Mouse (Mus musculus) T-cell, adult 2 months (primary cell): ENCODE data around the gene Msh5.

Source experiments
- DNase-seq: peaks from one replicate; pipeline ENCODE4 v3.0.0; 2022; ENCODE audit warnings: low spot score

Gene Msh5

GRCm38 (mm10) chr17:35070556-35071229, 24.1 kb upstream of the Msh5 start:
- DNase-seq = no peak

GRCm38 (mm10) chr17:35068213-35068914, 21.8 kb upstream of the Msh5 start:
- DNase-seq = no peak

- no peak for DNase-seq
These were observed 19.5 kb upstream of the Msh5 start, which contains the start of gene Mpig6b for GRCm38 (mm10) chr17:35066084-35066483. TSS of gene Mpig6b (minus strand) at chr17:35066184.

- no peak for DNase-seq
These were observed 18.7 kb upstream of the Msh5 start, which contains the start of gene Ly6g6c for GRCm38 (mm10) chr17:35064951-35065947. TSS of gene Ly6g6c (plus strand) at chr17:35065388.

- no peak for DNase-seq
These were observed 17.9 kb upstream of the Msh5 start for GRCm38 (mm10) chr17:35064378-35064877.

- DNase-seq = no peak
These were observed 16.9 kb upstream of the Msh5 start for GRCm38 (mm10) chr17:35063466-35063865.

GRCm38 (mm10) chr17:35061299-35061698, 14.8 kb upstream of the Msh5 start:
- no peak for DNase-seq

- no peak for DNase-seq
These were observed 14.3 kb upstream of the Msh5 start for GRCm38 (mm10) chr17:35060737-35061297.

- no peak for DNase-seq
These were observed 13.5 kb upstream of the Msh5 start for GRCm38 (mm10) chr17:35060071-35060470.

GRCm38 (mm10) chr17:35058911-35059892, 12.7 kb upstream of the Msh5 start, which contains the start of gene Ddah2:
TSS of gene Ddah2 (plus strand) at chr17:35059035.
- peak; percentile 83 for DNase-seq

GRCm38 (mm10) chr17:35058316-35058715, 11.8 kb upstream of the Msh5 start:
- no peak for DNase-seq

- DNase-seq = no peak
These were observed 10.5 kb upstream of the Msh5 start for GRCm38 (mm10) chr17:35057090-35057489.

GRCm38 (mm10) chr17:35055691-35056495, 9.3 kb upstream of the Msh5 start:
- DNase-seq = no peak

GRCm38 (mm10) chr17:35052271-35052798, 5.8 kb upstream of the Msh5 start:
- DNase-seq = no peak

GRCm38 (mm10) chr17:35051156-35052086, 4.9 kb upstream of the Msh5 start:
- peak; percentile 80 for DNase-seq

GRCm38 (mm10) chr17:35050126-35050750, 3.7 kb upstream of the Msh5 start:
- DNase-seq = peak; percentile 42

- DNase-seq = peak; percentile 21
These were observed 3.0 kb upstream of the Msh5 start, which contains the start of gene Clic1 for GRCm38 (mm10) chr17:35049561-35050016. TSS of gene Clic1 (plus strand) at chr17:35049966.
